Mouse (Mus musculus) lung, postnatal 10 days (tissue): ENCODE data around the gene Mfn2.

Experiments used
- DNase-seq: peaks from one replicate; pipeline ENCODE4 v3.0.0; 2021

Mfn2 gene

DNA sequence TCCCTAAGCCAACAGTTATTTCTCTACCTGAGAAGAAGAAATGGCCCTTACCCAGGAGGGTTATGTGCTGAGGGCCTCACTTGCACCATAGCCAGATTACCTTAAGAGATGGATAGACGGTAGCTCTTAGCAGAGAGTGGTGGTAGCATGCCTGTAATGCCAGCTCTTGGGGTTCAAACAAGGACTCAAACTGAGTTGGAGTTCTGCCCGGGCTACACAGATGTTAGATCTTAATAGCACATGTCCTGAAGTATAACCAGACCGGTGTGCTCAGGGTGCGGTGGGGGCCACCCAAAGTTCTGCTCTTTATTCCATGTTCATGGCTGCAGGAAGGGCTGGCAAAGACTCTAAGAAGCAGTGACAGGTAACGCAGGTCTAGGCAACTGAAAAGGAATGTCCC, 5.0 kb upstream of the Mfn2 start:
- peak; percentile 14 for DNase-seq

DNA sequence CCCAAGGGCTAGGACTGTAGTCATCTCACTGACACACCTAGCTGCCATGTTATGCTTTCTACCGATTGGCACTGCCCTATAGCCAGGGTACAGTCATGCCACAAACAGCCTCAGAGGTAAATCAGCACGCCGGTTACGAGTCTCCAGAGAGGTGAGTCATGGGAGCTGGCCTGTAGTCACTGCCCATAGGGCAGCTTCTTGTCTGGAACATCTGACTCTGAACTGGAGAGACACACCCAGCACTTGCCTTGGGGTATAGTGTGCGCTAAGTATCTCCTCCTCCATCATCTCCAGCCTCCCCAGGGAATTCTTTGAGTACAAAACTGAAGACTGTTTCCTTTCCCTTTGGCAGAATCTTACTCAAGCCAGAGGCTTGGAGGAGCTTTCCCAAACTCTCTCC, 1.7 kb upstream of the Mfn2 start:
- no peak for DNase-seq

- no peak for DNase-seq
Observed at GRCm38 (mm10) chr4:147905090-147905659, 671 bp upstream of the Mfn2 start.

DNA sequence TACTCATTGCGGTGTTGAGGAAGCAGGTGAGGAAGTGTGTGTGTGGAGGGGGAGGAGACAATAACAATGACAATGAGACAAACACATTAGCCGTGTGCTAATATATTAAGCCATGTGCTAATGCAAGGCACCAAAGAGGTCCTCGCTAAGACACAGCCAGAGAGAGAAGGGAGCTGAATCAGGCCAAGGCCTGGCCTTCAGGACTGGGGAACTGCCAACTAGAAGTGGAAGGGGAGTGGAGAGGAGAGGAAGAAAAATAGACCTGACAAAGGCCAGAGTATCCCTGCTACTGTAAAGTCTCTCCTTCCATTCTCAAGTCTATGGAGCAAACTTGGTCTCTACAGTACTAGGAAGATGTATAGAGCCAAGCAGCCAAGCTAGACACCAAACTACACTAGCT, 903 bp downstream of the Mfn2 start:
- no peak for DNase-seq

- no peak for DNase-seq
Observed at GRCm38 (mm10) chr4:147902906-147903500, 1.5 kb downstream of the Mfn2 start.

DNA sequence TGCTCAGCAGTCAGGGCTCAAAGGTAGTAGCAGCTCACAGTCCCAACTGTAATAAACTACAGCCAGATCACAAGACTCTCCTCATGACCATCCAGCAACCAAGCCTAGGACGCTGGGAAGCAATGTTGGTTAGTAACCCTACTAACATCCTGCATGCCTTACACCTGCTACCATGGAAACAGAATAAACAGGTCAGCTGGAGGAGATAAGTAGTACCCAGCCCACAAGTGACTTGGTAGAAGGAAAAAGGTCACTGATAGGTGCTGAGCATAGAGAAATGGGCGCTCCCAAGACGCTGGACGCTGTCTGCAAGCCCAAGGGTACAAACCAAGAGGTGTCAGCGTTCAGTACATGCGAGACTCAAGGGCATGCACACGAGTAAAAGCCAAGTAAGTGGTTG, 4.1 kb downstream of the Mfn2 start:
- no peak for DNase-seq

DNA sequence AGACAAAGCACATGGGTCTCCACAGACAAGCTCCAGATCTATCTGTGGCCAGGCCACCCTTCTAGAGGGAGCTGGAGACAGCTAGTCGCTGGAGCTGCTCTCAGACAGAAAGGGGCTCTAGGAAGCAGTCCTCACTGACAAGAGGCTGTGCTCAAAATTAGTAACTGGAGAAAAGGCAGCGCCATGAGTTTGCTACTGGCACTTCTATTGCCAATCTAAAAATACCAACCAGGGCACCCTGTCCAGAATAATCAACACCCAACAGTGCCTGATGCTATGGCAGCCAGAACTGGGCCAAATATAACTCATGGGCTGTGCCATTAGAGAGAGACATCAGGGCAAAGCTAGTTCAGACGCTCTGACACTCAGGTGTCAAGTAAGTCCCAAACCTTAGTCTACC, 7.2 kb downstream of the Mfn2 start:
- no peak for DNase-seq

DNA sequence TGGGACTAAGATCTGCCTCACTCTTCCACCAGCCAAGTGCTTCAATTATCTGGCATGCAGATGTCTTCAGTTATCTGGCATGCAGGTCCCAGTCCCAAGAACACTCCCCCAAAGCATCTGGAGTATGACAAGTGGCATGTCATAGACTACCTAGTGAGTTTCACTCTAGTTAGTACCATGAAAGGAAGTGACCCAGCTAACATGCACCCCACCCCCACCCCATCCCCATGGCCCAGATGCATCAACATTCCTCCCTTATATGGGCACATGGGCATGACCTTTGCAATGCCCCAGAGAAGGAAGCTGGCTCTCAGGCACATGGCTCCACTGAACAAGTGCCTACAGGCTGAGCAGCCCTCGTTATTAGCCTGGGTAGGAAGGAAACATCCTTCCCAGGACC, 8.1 kb downstream of the Mfn2 start:
- no peak for DNase-seq

DNA sequence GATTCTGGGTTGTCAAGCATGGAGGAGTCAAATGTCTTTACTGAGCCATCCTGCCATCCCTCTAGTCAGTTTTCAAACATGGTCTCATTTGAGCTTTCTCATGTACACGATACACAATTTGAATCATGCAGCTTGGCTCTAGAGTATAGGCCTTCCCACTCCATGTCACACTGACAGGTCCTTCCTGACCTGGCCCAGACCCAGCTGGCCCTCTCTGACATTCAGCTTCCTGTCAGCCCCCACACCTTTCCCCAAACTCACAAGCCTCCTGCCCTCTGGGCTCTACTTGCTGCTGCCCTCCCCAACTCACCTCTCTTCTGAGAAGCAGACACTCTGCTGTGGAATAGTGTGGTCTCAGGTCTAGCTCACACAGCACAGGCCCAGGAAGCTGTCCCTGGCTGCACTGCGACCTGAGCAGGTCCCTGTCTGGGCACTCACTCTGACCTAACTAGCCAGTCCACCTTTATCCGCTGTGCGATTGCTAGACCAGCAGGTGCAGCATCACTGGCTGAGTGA, 8.6 kb downstream of the Mfn2 start:
- no peak for DNase-seq

DNA sequence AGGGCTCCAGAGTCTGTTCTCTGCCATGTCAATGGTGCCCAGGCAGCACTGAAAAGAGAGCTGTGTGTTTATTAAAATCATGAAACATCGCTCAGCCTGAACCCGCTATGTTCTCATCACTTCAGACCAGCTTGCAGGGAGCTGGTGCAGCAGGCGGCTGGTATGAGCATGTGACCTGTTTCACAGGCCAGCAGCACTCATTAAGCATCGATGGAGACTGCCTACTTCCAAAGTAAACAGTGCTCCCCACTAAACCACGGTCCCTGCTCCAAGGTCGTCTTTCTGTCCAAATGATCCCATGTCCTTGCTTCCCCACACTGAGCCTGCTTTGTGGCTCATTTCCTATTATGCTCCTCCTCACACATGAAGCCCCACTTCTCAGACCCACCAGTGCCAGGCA, 14.2 kb downstream of the Mfn2 start:
- DNase-seq, result no peak

GRCm38 (mm10) chr4:147888237-147888636, 16.3 kb downstream of the Mfn2 start:
- DNase-seq, result no peak

- no peak for DNase-seq
Observed at GRCm38 (mm10) chr4:147887277-147887676, 17.2 kb downstream of the Mfn2 start.

GRCm38 (mm10) chr4:147886158-147886557, 18.3 kb downstream of the Mfn2 start:
- DNase-seq, result no peak

DNA sequence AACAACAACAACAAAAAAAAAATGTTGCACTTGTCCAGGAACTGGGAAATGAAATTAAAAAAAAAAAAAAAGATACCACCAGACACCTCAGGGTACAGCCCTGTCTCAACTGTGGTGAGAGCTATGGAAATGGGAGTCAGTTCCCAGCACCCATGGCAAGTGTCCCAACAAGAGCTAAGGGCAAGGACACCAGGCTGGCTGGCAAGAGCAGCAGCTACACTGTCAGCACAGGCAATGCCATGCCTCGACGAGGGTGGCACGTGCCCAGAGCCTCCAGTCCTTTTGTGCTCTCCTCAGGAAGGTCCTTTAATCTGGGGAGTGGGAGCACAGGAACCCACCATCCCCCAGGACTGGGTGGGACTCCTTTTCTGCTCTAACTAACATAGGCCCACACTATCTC, 20.4 kb downstream of the Mfn2 start:
- no peak for DNase-seq

DNA sequence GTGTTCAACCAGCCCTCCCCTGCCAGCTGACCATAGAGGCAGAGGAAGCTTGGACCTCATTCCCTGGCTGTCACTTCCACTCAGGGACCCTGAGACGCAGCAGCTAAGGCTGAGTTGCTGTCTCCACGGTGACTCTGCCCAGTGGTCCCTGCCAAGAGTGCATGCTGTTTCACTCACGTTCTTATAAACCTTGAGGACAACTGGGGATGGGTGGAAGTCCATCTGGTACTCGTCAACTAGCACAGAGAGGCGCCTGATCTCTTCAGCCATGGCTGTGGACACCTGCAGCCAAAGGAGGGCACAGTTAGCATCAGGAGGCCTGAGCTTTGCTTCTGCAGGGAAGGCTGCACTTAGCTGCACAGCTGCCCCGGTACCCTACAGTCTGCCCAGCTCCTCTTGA, 21.5 kb downstream of the Mfn2 start:
- no peak for DNase-seq

GRCm38 (mm10) chr4:147881792-147882191, 22.7 kb downstream of the Mfn2 start:
- DNase-seq, result no peak

GRCm38 (mm10) chr4:147879865-147880264, 24.6 kb downstream of the Mfn2 start:
- DNase-seq, result no peak

DNA sequence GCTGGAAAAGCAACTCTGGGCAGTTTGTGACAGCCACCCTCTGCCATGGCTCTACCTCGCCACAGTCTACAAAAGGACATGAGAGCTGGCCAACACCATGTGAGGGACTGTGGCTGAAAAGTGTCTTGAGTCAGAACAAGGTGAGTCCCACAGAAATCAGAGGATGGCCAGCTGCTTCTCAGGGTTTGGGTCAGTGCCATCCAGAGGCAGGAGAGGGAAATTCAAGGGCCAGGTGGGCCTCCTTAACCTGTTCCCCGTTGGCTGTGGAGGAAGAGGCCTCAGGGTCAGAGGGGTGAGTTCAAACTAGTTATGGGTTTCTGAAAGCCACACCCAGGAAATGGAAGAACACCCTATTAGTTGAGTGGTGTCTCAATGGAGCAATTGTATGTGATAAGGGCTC, 25.0 kb downstream of the Mfn2 start:
- no peak for DNase-seq

GRCm38 (mm10) chr4:147878537-147878936, 26.0 kb downstream of the Mfn2 start:
- no peak for DNase-seq

DNA sequence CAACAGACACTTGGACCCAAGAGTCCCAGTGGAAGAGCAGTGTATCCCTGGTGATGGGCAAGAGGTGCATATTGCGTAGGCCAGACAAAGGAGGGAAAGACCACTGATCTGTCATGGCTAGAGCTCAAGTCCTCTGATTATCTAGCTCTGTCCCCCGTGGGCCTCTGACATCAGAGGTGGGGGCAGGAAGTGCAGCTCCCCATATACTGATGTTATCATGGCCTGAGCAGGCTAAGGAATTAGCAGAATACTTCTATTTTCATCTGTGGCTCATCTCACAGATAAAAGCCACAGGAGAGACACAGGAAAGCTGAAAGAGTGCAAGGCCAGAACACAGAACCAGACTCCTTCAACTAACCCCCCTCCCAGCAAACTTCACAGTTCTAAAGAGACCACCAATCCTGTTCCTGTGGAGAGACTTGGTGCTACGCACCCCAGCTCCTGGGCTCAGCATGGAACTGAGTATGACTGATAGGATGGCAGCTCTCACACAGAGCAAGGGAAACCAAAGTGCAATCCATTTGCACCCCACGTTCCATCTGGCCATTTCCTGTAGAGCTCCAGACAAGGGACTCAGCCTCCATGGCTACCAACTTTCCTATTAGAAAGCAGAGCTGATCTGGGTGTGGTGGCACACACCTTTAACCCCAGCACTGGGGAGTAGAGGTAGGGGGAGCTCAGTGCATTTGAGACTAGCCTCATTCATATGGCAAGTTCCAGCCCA, 28.5 kb downstream of the Mfn2 start:
- no peak for DNase-seq

DNA sequence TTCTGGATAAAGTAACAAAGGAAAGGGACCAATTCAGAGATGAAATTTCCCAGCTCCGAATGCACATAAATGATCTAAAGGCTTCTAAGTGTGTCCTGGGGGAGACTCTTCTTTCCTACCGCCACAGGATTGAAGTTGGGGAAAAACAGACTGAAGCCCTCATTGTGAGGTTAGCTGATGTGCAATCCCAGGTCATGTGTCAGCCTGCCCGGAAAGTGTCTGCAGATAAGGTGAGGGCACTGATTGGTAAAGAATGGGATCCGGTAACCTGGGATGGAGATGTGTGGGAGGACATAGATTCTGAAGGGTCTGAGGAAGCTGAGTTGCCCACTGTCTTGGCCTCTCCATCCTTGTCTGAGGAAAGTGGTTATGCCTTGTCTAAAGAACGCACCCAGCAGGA, 35.3 kb downstream of the Mfn2 start:
- no peak for DNase-seq

DNA sequence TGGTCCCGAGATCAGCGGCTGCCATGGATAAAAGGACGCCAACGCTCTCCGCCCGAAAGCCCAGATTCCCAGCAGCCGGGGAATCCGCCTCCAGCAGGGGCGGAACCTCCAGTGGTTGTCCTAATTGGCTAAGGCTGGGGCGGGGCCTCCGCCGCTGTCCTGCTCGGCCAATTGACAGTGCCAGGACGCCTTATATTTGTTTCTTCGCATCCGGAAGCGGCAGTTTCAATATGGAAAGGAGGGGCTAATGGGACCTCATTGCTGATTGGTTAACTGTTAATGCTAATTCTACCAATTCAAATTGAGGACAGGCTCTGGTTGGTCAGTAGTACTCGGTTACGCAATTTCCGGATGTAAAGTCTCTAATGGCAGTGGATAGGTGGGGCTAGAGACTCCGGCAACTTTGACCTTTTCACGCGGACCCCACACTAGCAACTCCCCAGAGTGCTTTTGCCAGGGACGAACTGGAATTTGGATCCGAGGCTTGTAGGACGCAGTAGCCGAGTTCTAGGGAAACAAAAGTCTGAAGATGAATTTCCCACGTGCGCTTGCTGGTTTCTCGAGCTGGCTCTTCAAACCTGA, 36.0 kb downstream of the Mfn2 start, which contains the start of the genes Miip and Fv1:
Miip (minus strand) TSS at position 367 of the 582 bp plus-strand sequence.
Fv1 (plus strand) TSS at position 530 of the 582 bp plus-strand sequence.
- peak; percentile 98 for DNase-seq

- no peak for DNase-seq
Observed at GRCm38 (mm10) chr4:147867563-147868449, 36.7 kb downstream of the Mfn2 start.
